Mouse (Mus musculus) brain, adult 2 months (tissue): ENCODE data around the gene Lrmda.

Experiments used
- DNase-seq: peaks from one replicate; pipeline ENCODE4 v3.0.0; 2011; ENCODE audit warnings: low read depth, low spot score

Gene Lrmda

DNA sequence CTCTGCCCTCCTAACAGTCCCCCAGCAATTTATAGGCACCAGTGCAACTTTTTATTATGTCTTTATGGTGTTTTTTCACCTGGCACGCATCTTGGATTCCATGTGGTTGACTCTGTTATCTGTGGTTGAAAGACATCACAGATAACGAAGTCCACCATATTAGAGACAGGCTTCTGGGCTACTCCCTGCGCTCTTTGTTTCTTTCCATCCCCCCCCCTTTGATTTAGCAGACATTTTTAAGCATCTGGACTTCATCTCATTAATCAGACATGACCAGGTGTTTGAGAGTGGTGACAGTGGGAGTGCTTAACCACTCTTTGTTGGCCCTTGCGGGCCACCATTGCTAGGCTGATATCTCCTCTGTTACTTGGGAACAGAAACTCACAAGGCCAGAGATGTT lies 71.8 kb downstream of the Lrmda start:
- DNase-seq = no peak

- no peak for DNase-seq
Observed at GRCm38 (mm10) chr14:22093124-22093523, 73.6 kb downstream of the Lrmda start.

- no peak for DNase-seq
Observed at GRCm38 (mm10) chr14:22101961-22102805, 82.7 kb downstream of the Lrmda start.

- no peak for DNase-seq
Observed at GRCm38 (mm10) chr14:22105855-22106254, 86.3 kb downstream of the Lrmda start.

GRCm38 (mm10) chr14:22106777-22107176 lies 87.3 kb downstream of the Lrmda start:
- DNase-seq = no peak

DNA sequence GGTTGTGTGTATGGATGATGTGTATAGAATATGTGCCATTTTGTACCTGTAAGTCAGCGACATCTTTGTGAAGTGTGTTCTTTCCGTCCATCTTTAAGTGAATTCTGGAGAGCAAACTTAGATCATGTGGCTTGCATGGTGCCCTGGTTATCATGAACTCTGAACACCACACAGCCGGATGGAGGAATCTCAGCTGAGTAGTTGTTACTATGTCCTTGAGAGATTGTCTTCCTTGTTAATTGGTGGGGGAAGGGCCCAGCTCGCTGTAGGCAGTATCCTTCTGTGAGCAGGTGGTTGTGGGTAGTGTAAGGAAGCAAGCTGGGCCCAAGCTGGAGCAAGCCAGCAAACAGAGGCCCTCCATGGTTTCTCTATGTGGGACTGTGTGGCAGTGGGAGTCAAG lies 89.9 kb downstream of the Lrmda start:
- DNase-seq = no peak

- no peak for DNase-seq
Observed at GRCm38 (mm10) chr14:22113463-22114361, 94.2 kb downstream of the Lrmda start.

DNA sequence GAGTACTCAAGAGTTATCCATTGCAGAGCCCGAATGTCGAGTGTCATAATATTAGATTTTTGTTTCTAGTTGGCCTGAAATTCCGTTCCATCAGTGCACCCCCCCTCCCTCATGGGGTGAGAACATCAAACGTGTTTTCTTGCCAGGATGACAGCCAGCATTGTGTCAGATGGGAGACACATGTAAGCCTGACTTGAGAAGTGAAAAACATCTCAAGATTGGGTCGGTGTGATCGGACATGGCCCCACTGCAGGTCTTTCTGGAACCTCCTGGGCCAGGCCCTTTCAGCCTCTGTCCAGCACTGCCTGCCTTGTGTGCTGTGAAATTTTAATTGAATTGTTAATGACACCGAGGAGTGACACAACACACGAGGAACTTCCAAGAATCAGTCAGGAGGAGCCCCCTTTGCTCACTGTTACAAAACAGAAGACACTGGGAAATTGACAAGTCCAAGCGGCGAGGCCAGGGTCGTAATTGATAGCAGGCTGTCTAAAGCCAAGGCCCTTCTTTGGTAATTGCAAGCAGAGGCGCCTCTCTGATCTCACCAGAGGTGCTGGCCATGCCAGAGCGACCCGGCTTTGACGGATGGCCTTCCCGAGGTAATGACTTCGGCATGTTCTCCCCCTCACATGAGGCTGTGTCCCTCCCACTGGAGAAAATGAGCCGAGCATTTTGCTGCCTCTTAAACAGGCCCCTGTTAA lies 95.3 kb downstream of the Lrmda start:
- DNase-seq = no peak

GRCm38 (mm10) chr14:22118096-22118495 lies 98.6 kb downstream of the Lrmda start:
- no peak for DNase-seq

DNA sequence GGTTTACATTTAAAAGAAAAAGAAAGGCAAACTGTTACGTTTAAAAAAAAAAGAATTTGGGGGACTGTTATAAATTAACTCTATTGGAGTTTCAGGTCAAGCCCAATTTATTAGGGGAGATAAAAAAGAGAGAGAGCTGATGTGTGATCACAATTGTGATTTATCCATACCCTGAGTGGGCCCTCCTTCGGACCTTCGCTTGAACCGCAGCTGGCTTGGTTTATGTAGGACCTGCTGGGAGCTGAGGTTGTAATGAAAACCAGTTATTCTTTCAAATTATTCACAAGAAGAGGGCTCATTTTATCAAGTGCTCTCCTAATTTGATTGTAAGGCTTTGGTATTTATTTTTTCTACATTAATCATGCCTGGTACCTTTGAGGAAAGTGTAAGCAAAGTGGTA lies 99.0 kb downstream of the Lrmda start:
- DNase-seq = no peak

DNA sequence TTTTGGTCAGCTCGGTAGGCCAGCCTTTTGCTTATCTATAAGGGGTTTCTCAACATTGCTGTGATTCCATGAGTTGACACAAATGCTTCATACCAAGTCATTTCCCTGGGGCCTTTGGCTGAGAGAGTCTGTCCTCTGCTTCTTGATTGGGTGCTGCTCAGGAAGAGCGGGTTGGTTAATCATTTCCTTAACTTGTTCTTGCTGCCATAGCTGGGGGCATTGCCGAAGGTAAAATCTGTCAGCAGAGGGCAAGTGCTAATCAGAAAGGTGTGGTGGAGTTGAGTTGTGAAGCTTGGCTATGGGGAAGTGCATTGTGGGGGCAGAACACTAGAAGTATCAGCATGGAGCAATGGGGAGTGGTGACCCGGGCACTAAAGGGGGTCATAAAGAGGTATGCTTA lies 106.8 kb downstream of the Lrmda start:
- no peak for DNase-seq

DNA sequence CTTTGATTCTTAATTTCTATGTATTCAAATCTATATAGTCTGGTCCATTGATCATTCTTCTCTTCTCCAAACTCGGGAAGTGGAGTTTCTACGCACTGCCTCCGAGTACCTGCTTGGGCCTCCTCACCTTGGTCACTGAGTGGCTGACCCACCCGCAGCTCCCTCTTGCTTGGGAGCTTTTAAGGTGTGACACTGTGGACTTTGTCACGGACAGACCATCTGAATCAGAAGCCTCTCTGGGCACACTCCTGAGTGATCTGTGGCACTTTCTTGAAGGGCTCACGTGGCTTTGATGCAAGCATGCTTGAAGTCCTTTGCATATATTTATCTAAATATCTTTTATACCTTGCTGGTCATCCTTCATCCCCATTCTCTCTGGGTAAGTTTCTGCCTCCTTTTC lies 107.3 kb downstream of the Lrmda start:
- no peak for DNase-seq

DNA sequence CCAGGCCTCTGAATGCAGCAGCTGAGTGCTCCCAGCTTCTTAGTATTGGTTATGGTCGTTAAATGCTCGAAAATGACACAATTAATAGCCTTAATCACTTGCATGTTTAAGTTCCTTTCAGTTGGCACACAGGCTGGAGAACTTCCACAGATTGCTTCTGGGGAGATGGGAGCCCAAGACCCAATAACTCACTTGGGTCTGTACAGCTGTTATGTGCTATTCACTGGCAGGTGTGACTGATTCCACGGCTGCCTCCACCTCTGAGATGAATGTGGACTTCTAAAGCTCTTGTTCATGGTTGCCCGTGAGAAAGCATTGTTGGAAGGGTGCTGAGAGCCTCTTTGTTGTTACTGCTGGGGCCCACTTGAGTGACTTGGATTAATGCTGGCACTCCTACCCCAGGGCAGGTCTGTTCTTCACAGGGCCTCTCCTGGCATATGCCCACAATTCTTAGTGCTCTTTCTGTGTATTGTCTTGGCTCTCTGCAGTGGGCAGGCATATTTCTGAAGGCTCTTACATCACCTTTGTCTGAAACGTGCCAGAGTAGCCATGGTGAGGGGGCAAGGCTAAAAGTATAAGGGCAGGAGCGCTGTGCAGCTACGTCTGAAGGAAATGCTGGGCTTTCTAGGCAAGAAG lies 111.6 kb downstream of the Lrmda start:
- no peak for DNase-seq

- DNase-seq = no peak
Observed at GRCm38 (mm10) chr14:22139281-22139680, 119.8 kb downstream of the Lrmda start.

- DNase-seq = no peak
Observed at GRCm38 (mm10) chr14:22144014-22144413, 124.5 kb downstream of the Lrmda start.

DNA sequence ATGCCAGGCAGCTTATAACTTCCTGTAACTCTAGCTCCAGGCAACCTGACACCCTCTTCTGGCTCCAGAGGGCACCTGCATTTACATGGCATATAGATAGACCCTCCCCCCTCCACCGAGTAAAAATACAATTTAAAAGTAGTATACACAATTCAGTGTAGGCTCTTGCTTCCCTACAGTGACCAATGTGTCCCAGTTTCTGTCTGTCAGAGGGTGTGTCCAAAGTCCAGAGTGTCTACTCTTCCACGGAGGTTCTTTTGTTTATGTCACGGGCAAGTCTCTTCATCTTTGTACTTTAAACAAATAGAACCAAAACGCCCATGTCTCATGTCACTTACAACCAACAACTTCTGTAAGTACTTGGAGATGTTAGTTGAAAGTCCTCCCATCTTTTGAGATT lies 126.4 kb downstream of the Lrmda start:
- no peak for DNase-seq

GRCm38 (mm10) chr14:22146508-22147044 lies 127.1 kb downstream of the Lrmda start:
- DNase-seq = no peak

- no peak for DNase-seq
Observed at GRCm38 (mm10) chr14:22147341-22148024, 128.0 kb downstream of the Lrmda start.

- no peak for DNase-seq
Observed at GRCm38 (mm10) chr14:22152701-22153100, 133.2 kb downstream of the Lrmda start.

GRCm38 (mm10) chr14:22154096-22154495 lies 134.6 kb downstream of the Lrmda start:
- no peak for DNase-seq

GRCm38 (mm10) chr14:22155034-22155433 lies 135.5 kb downstream of the Lrmda start:
- no peak for DNase-seq
